Mouse (Mus musculus) stomach, embryonic 16.5 days (tissue): ENCODE data around the gene Tulp4. TPM values are rescaled to one million over a fixed set of nuclear protein-coding genes. Genes with fewer than 3 reads are reported as not detected.
"Not testable (repeated sequence)": the region's sequence is repeated elsewhere in the genome, so short reads cannot be mapped to it uniquely, and the experiment has no call there.

ENCODE experiments used
- ATAC-seq: fragments of 200-750 bp; cut with Nextera tagmentation; 2 replicates; pipeline ENCODE4 v1.8.0; 2017; ENCODE audit warnings: moderate number of reproducible peaks, moderate TSS enrichment; ENCODE audit not compliant: insufficient read depth, low FRiP score
- H3K27ac ChIP-seq: fragments of 300-500 bp; sonication (generic); 2 replicates; pipeline ENCODE4 v1.5.1; 2014; ENCODE audit warnings: low read length
- H3K27me3 ChIP-seq: fragments of 300-500 bp; sonication (generic); 2 replicates; pipeline ENCODE4 v1.6.1; 2014; ENCODE audit warnings: low read length, control low read depth, mixed read lengths; ENCODE audit not compliant: control insufficient read depth, insufficient read depth
- H3K36me3 ChIP-seq: fragments of 300-500 bp; sonication (generic); 2 replicates; pipeline ENCODE4 v1.6.1; 2014; ENCODE audit warnings: low read length; ENCODE audit not compliant: control insufficient read depth, insufficient read depth
- H3K4me1 ChIP-seq: fragments of 300-500 bp; sonication (generic); 2 replicates; pipeline ENCODE4 v1.6.1; 2014; ENCODE audit warnings: low read length, control low read depth, mixed read lengths; ENCODE audit not compliant: control insufficient read depth, insufficient read depth
- H3K4me2 ChIP-seq: fragments of 300-500 bp; sonication (generic); 2 replicates; pipeline ENCODE4 v1.6.1; 2014; ENCODE audit warnings: low read depth, low read length, mixed read lengths
- H3K4me3 ChIP-seq: fragments of 300-500 bp; sonication (generic); replicated peaks from 2 replicates; pipeline ENCODE4 v1.5.1; 2014; ENCODE audit warnings: mild to moderate bottlenecking, low read length
- H3K9ac ChIP-seq: fragments of 300-500 bp; sonication (generic); 2 replicates; pipeline ENCODE4 v1.6.1; 2014; ENCODE audit warnings: low read length
- H3K9me3 ChIP-seq: fragments of 300-500 bp; sonication (generic); replicated peaks from 2 replicates; pipeline ENCODE4 v1.6.1; 2016; ENCODE audit warnings: low read length, control low read depth; ENCODE audit not compliant: control insufficient read depth
- WGBS: fragments of 180-500 bp; shearing (Covaris S2); extraction: QIAGEN DNeasy Blood & Tissue Kit; methylation state at CpG from one replicate; pipeline ENCODE4 v1.1.7; 2014; 5-methylcytosine and 5-hydroxymethylcytosine counted together
- polyA plus RNA-seq: library from polyadenylated mRNA; unstranded; fragments of >200 nt; fragmentation: Nextera tagmentation; extraction: Ambion mirVana; gene quantifications from 2 replicates; pipeline ENCODE4 v1.2.1, GENCODE M21; 2015

Tulp4 gene
- polyA plus RNA-seq, 1 experiment from 2014 or later, result 54.4 TPM

- no peak for ATAC-seq
- H3K4me3 ChIP-seq, result no peak overlapping the region
- WGBS, result 88% methylated on average over 7 of the region's 7 CpGs
These were observed 96.9 kb downstream of the Tulp4 start for GRCm38 (mm10) chr17:6203126-6203525.

GRCm38 (mm10) chr17:6203795-6204194 is 97.6 kb downstream of the Tulp4 start:
- Histone ChIP-seq H3K9ac (no peak overlapping the region), H3K36me3 (peaks cover 14% of the 10 kb centered on the region), H3K9me3 (no peaks in the 10 kb centered on the region), H3K27ac (no peak overlapping the region), H3K4me1 (no peaks in the 10 kb centered on the region), H3K27me3 (no peaks in the 10 kb centered on the region), H3K4me2 (no peak overlapping the region), H3K4me3 (no peak overlapping the region)
- ATAC-seq, result no peak
- whole genome bisulfite sequencing, result 54% methylated on average over 4 of the region's 4 CpGs

More at GRCm38 (mm10) chr17:6203126-6203525, 96.9 kb downstream of the Tulp4 start:
- Histone ChIP-seq H3K4me2 (no peak overlapping the region), H3K36me3 (peaks cover 14% of the 10 kb centered on the region), H3K27me3 (no peaks in the 10 kb centered on the region), H3K9ac (no peak overlapping the region), H3K4me1 (no peaks in the 10 kb centered on the region), H3K9me3 (no peaks in the 10 kb centered on the region), H3K27ac (no peak overlapping the region)

GRCm38 (mm10) chr17:6211721-6212120 is 105.5 kb downstream of the Tulp4 start:
- H3K4me2 ChIP-seq, result no peak overlapping the region
- no peaks in the 10 kb centered on the region for H3K9me3 ChIP-seq
- WGBS, result 76% methylated on average over 1 of the region's 1 CpGs
- H3K4me3 ChIP-seq, result no peak overlapping the region
- H3K27ac ChIP-seq, result no peak overlapping the region
- peaks cover 8% of the 10 kb centered on the region for H3K36me3 ChIP-seq
- H3K4me1 ChIP-seq, result no peaks in the 10 kb centered on the region
- ATAC-seq, result no peak
- H3K27me3 ChIP-seq, result no peaks in the 10 kb centered on the region
- H3K9ac ChIP-seq, result no peak overlapping the region

GRCm38 (mm10) chr17:6215640-6216039 is 109.4 kb downstream of the Tulp4 start:
- ATAC-seq, result no peak
- H3K4me1 ChIP-seq, result no peaks in the 10 kb centered on the region
- no peaks in the 10 kb centered on the region for H3K27me3 ChIP-seq
- H3K9me3 ChIP-seq, result no peaks in the 10 kb centered on the region
- peaks cover 8% of the 10 kb centered on the region for H3K36me3 ChIP-seq
- H3K27ac ChIP-seq, result no peak overlapping the region
- 87% methylated on average over 4 of the region's 4 CpGs for WGBS
- no peak overlapping the region for H3K9ac ChIP-seq
- no peak overlapping the region for H3K4me2 ChIP-seq
- H3K4me3 ChIP-seq, result no peak overlapping the region

- Histone ChIP-seq H3K9ac (no peak overlapping the region), H3K27ac (no peak overlapping the region), H3K4me1 (no peaks in the 10 kb centered on the region), H3K27me3 (no peaks in the 10 kb centered on the region), H3K4me2 (no peak overlapping the region), H3K36me3 (peaks cover 8% of the 10 kb centered on the region), H3K4me3 (no peak overlapping the region), H3K9me3 (no peaks in the 10 kb centered on the region)
- WGBS, result 89% methylated on average over 10 of the region's 10 CpGs
- no peak for ATAC-seq
These were observed 110.3 kb downstream of the Tulp4 start for GRCm38 (mm10) chr17:6216514-6216913.

- not testable (repeated sequence) for H3K4me1 ChIP-seq, H3K4me2 ChIP-seq, H3K9me3 ChIP-seq, H3K27ac ChIP-seq, H3K9ac ChIP-seq, H3K27me3 ChIP-seq, H3K4me3 ChIP-seq, H3K36me3 ChIP-seq, ATAC-seq
- no CpG with 5 or more reads among the region's 7 CpGs for WGBS
These were observed 126.4 kb downstream of the Tulp4 start for GRCm38 (mm10) chr17:6232633-6233032.

- not testable (repeated sequence) for H3K27ac ChIP-seq, H3K4me2 ChIP-seq, H3K9me3 ChIP-seq, H3K4me3 ChIP-seq, H3K4me1 ChIP-seq, H3K36me3 ChIP-seq, H3K9ac ChIP-seq, H3K27me3 ChIP-seq, ATAC-seq
- 92% methylated on average over 1 of the region's 1 CpGs for WGBS
These were observed 145.1 kb downstream of the Tulp4 start for GRCm38 (mm10) chr17:6251298-6251697.

- H3K9me3 ChIP-seq, H3K4me3 ChIP-seq, H3K4me1 ChIP-seq, H3K9ac ChIP-seq, H3K27me3 ChIP-seq, H3K36me3 ChIP-seq, H3K27ac ChIP-seq: not testable (repeated sequence)
- H3K4me2 ChIP-seq, result 0 out of 2 replicates have a peak within 1 kb of the TSS, but pooled peaks have one; percentile 27
- ATAC-seq, result peak; percentile 48; the same call in 1 of the 2 replicates
- no CpG with 5 or more reads among the region's 51 CpGs for WGBS
These were observed 150.3 kb downstream of the Tulp4 start, which contains the start of gene Tmem181a for GRCm38 (mm10) chr17:6256400-6257069. Gene Tmem181a (plus strand): TSS chr17:6256860.

- not testable (repeated sequence) for H3K9me3 ChIP-seq, H3K27me3 ChIP-seq, H3K27ac ChIP-seq, H3K4me1 ChIP-seq, H3K4me3 ChIP-seq, H3K36me3 ChIP-seq, ATAC-seq, H3K9ac ChIP-seq
- 2% methylated on average over 11 of the region's 20 CpGs for WGBS
- H3K4me2 ChIP-seq, result 0 out of 2 replicates have a peak overlapping the region, but pooled peaks have one; percentile 27
These were observed 150.8 kb downstream of the Tulp4 start for GRCm38 (mm10) chr17:6257070-6257456.
